Mouse (Mus musculus): ENCODE measurements around the gene Dap. TPM values are rescaled to one million over a fixed set of nuclear protein-coding genes. Genes with fewer than 3 reads are reported as not detected.

The Dap gene
- polyA plus RNA-seq, 1 experiment from 2014 or later, result 21.9 TPM

GRCm38 (mm10) chr15:31280059-31280458 lies 55.9 kb downstream of the Dap start:
- peaks cover 6% of the 10 kb centered on the region; the same call in 1 of the 2 replicates for H3K4me1 ChIP-seq (ENCODE audit: control insufficient read depth, insufficient read depth, low read length)
- H3K36me3 ChIP-seq (ENCODE audit: control insufficient read depth, insufficient read depth, low read length), result no peaks in the 10 kb centered on the region
- WGBS, result 73% methylated on average over 5 of the region's 5 CpGs
- no peak overlapping the region for H3K9ac ChIP-seq (ENCODE audit: low read depth, low read length)
- H3K27ac ChIP-seq (ENCODE audit: low read length), result no peak overlapping the region
- ATAC-seq, result no peak
- H3K4me2 ChIP-seq (ENCODE audit: low read length), result no peak overlapping the region
- no peak overlapping the region for H3K4me3 ChIP-seq (ENCODE audit: low read depth, low read length)
- no peaks in the 10 kb centered on the region for H3K27me3 ChIP-seq (ENCODE audit: control insufficient read depth, insufficient read depth, low read depth, low read length)
- H3K9me3 ChIP-seq (replicated peaks; ENCODE audit: control insufficient read depth, low read length, poor library complexity, severe bottlenecking), result no peaks in the 10 kb centered on the region

DNA sequence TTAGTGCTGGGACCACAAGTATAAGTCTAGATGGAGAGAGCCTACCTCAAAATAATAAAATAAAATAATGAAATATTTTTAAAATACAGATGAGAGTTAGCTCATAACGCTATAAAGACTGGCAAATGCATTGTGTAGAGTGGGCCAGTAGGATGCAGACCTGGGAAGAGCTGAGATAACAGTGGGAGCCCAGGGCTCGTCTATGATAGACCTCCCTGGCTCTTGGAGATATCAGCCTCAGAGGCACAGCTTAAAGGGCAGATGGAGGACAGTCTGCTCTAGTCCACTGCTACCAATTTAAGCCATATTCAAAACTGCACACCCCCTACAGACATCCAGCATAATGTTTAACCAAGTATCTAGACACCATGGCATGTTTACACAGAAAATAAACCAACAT lies 56.6 kb downstream of the Dap start:
- peaks cover 6% of the 10 kb centered on the region; the same call in 1 of the 2 replicates for H3K4me1 ChIP-seq (ENCODE audit: control insufficient read depth, insufficient read depth, low read length)
- no peaks in the 10 kb centered on the region for H3K9me3 ChIP-seq (replicated peaks; ENCODE audit: control insufficient read depth, low read length, poor library complexity, severe bottlenecking)
- no peaks in the 10 kb centered on the region for H3K36me3 ChIP-seq (ENCODE audit: control insufficient read depth, insufficient read depth, low read length)
- no peak overlapping the region for H3K27ac ChIP-seq (ENCODE audit: low read length)
- 71% methylated on average over 2 of the region's 2 CpGs for WGBS
- H3K4me2 ChIP-seq (ENCODE audit: low read length), result no peak overlapping the region
- ATAC-seq, result no peak
- no peak overlapping the region for H3K9ac ChIP-seq (ENCODE audit: low read depth, low read length)
- H3K4me3 ChIP-seq (ENCODE audit: low read depth, low read length), result no peak overlapping the region
- no peaks in the 10 kb centered on the region for H3K27me3 ChIP-seq (ENCODE audit: control insufficient read depth, insufficient read depth, low read depth, low read length)

DNA sequence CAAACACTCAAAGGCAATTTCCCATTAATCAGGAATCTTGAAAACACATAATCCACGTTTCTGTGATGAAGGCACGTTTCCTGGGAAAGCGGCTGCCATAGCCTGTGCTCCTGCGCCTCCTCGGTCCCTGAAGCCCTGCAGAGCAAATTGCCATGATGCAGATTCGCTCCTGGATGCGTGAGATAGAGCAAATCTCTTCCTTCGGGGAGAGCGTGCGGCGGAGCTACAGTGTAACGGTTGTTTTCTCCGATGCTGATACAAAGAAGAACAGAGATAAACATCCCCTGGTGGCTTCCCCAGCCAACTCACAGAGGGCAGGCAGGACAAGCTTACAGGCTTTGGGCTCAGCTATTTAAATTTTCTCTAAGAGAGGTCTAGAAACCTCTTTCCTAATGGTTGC lies 57.7 kb downstream of the Dap start:
- Histone ChIP-seq H3K4me3 (ENCODE audit: low read depth, low read length) (no peak overlapping the region), H3K27me3 (ENCODE audit: control insufficient read depth, insufficient read depth, low read depth, low read length) (no peaks in the 10 kb centered on the region), H3K36me3 (ENCODE audit: control insufficient read depth, insufficient read depth, low read length) (no peaks in the 10 kb centered on the region), H3K9ac (ENCODE audit: low read depth, low read length) (no peak overlapping the region), H3K4me2 (ENCODE audit: low read length) (peak overlapping the region; percentile 31; the same call in 1 of the 2 replicates), H3K4me1 (ENCODE audit: control insufficient read depth, insufficient read depth, low read length) (peaks cover 6% of the 10 kb centered on the region; the same call in 1 of the 2 replicates), H3K27ac (ENCODE audit: low read length) (peak overlapping the region; percentile 52; the same call in 1 of the 2 replicates), H3K9me3 (replicated peaks; ENCODE audit: control insufficient read depth, low read length, poor library complexity, severe bottlenecking) (no peaks in the 10 kb centered on the region)
- peak; percentile 49 for ATAC-seq
- 49% methylated on average over 13 of the region's 13 CpGs for WGBS

DNA sequence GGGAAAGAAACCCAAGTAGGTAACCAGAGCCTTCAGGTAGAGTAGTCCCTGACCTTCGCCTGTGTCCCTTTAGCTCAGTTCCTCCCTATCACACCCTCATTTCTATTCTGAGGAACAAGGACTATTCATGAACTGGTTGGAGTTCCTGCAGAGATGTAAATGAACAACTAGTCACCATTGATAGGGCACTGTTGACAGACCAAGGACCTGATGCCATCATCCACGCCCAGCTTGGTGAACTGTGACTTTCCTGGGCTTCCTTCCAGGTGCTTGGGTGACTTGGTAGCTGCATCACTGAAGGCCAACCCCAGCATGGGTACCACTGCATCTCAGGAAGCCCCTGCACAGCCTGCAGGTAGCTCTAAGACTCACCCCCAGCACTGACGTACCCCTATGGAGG lies 58.2 kb downstream of the Dap start:
- 78% methylated on average over 3 of the region's 3 CpGs for WGBS
- Histone ChIP-seq H3K9me3 (replicated peaks; ENCODE audit: control insufficient read depth, low read length, poor library complexity, severe bottlenecking) (no peaks in the 10 kb centered on the region), H3K36me3 (ENCODE audit: control insufficient read depth, insufficient read depth, low read length) (no peaks in the 10 kb centered on the region), H3K27ac (ENCODE audit: low read length) (peak overlapping the region; percentile 10; the same call in 1 of the 2 replicates), H3K4me1 (ENCODE audit: control insufficient read depth, insufficient read depth, low read length) (peaks cover 6% of the 10 kb centered on the region; the same call in 1 of the 2 replicates), H3K4me2 (ENCODE audit: low read length) (no peak overlapping the region; the same call in 1 of the 2 replicates), H3K27me3 (ENCODE audit: control insufficient read depth, insufficient read depth, low read depth, low read length) (no peaks in the 10 kb centered on the region), H3K4me3 (ENCODE audit: low read depth, low read length) (no peak overlapping the region), H3K9ac (ENCODE audit: low read depth, low read length) (no peak overlapping the region)
- ATAC-seq, result no peak

- Histone ChIP-seq H3K27me3 (ENCODE audit: control insufficient read depth, insufficient read depth, low read depth, low read length) (no peaks in the 10 kb centered on the region), H3K4me2 (ENCODE audit: low read length) (no peak overlapping the region), H3K4me3 (ENCODE audit: low read depth, low read length) (no peak overlapping the region), H3K36me3 (ENCODE audit: control insufficient read depth, insufficient read depth, low read length) (no peaks in the 10 kb centered on the region), H3K4me1 (ENCODE audit: control insufficient read depth, insufficient read depth, low read length) (peaks cover 6% of the 10 kb centered on the region; the same call in 1 of the 2 replicates), H3K27ac (ENCODE audit: low read length) (no peak overlapping the region), H3K9ac (ENCODE audit: low read depth, low read length) (no peak overlapping the region), H3K9me3 (replicated peaks; ENCODE audit: control insufficient read depth, low read length, poor library complexity, severe bottlenecking) (no peaks in the 10 kb centered on the region)
- 76% methylated on average over 5 of the region's 5 CpGs for WGBS
- ATAC-seq, result no peak
These were observed 60.0 kb downstream of the Dap start for GRCm38 (mm10) chr15:31284142-31284541.

DNA sequence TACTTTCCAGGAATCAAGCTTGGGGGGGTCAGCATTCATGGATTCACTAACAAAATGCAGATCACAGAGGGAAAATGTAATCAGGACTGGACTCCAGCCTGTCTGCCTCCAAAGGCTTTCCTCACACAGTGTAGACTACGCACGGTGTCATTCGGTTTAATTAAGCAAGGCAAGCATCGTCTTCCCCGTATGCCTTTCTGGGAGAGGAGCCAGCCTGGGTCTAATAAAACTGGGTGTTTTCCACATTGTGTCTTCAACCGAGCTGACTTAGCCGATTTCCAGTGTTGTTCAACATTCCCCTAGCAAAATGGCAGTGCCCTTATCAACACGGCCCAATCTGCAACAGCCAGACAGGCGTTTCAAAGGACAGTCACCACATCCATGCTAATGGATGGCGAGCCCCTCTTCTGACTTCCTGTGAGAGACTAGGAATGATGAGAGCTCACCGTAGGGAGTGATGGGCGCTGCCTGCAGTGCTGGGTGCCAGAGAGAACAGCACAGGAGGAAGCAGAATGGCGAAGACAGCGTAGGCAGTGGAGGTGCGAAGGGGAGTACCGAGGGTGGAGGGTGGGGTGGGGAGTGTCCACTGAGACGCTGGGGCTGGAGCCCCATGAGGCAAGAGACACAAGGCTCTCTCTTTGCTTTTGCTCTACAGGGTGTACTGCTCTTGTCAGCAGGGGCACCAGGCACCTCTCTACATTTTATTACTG lies 61.0 kb downstream of the Dap start:
- no peak overlapping the region for H3K9ac ChIP-seq (ENCODE audit: low read depth, low read length)
- WGBS, result 81% methylated on average over 17 of the region's 17 CpGs
- no peak for ATAC-seq
- H3K4me1 ChIP-seq (ENCODE audit: control insufficient read depth, insufficient read depth, low read length), result peaks cover 6% of the 10 kb centered on the region; the same call in 1 of the 2 replicates
- no peaks in the 10 kb centered on the region for H3K36me3 ChIP-seq (ENCODE audit: control insufficient read depth, insufficient read depth, low read length)
- H3K27ac ChIP-seq (ENCODE audit: low read length), result no peak overlapping the region
- H3K27me3 ChIP-seq (ENCODE audit: control insufficient read depth, insufficient read depth, low read depth, low read length), result no peaks in the 10 kb centered on the region
- no peaks in the 10 kb centered on the region for H3K9me3 ChIP-seq (replicated peaks; ENCODE audit: control insufficient read depth, low read length, poor library complexity, severe bottlenecking)
- H3K4me3 ChIP-seq (ENCODE audit: low read depth, low read length), result no peak overlapping the region
- H3K4me2 ChIP-seq (ENCODE audit: low read length), result no peak overlapping the region

- H3K27ac ChIP-seq (ENCODE audit: low read length), result no peak overlapping the region
- H3K4me3 ChIP-seq (ENCODE audit: low read depth, low read length), result no peak overlapping the region
- no peak for ATAC-seq
- no peaks in the 10 kb centered on the region for H3K9me3 ChIP-seq (replicated peaks; ENCODE audit: control insufficient read depth, low read length, poor library complexity, severe bottlenecking)
- H3K27me3 ChIP-seq (ENCODE audit: control insufficient read depth, insufficient read depth, low read depth, low read length), result no peaks in the 10 kb centered on the region
- H3K4me2 ChIP-seq (ENCODE audit: low read length), result no peak overlapping the region
- H3K9ac ChIP-seq (ENCODE audit: low read depth, low read length), result no peak overlapping the region
- WGBS, result 96% methylated on average over 3 of the region's 3 CpGs
- H3K4me1 ChIP-seq (ENCODE audit: control insufficient read depth, insufficient read depth, low read length), result peaks cover 6% of the 10 kb centered on the region; the same call in 1 of the 2 replicates
- H3K36me3 ChIP-seq (ENCODE audit: control insufficient read depth, insufficient read depth, low read length), result no peaks in the 10 kb centered on the region
These were observed 61.6 kb downstream of the Dap start for GRCm38 (mm10) chr15:31285695-31286094.

DNA sequence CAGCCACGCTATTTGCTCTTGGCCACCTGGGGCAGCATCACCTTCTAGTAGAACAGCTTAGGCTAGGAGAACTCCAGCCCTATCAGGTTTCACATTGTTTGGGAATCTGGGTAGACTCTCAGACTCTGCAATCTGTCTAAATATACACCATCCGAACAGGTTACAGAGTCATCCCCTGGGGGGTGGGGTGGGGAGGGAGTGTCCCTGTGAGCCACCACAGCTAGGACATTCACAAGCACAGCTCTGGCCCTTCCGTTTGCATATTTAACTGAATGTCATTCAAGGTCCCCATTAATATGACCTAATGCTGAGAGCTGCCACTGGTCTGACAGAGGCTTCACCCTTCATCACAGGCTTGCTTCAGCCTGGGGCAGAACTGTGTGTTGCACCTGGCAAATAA lies 68.5 kb downstream of the Dap start:
- H3K4me1 ChIP-seq (ENCODE audit: control insufficient read depth, insufficient read depth, low read length), result peaks cover 4% of the 10 kb centered on the region; the same call in 1 of the 2 replicates
- no peaks in the 10 kb centered on the region for H3K9me3 ChIP-seq (replicated peaks; ENCODE audit: control insufficient read depth, low read length, poor library complexity, severe bottlenecking)
- H3K36me3 ChIP-seq (ENCODE audit: control insufficient read depth, insufficient read depth, low read length), result no peaks in the 10 kb centered on the region
- H3K27ac ChIP-seq (ENCODE audit: low read length), result no peak overlapping the region
- no peak overlapping the region for H3K4me3 ChIP-seq (ENCODE audit: low read depth, low read length)
- no peaks in the 10 kb centered on the region for H3K27me3 ChIP-seq (ENCODE audit: control insufficient read depth, insufficient read depth, low read depth, low read length)
- 40% methylated on average over 3 of the region's 3 CpGs for WGBS
- no peak overlapping the region for H3K9ac ChIP-seq (ENCODE audit: low read depth, low read length)
- H3K4me2 ChIP-seq (ENCODE audit: low read length), result no peak overlapping the region
- ATAC-seq, result no peak

- no peaks in the 10 kb centered on the region for H3K36me3 ChIP-seq (ENCODE audit: control insufficient read depth, insufficient read depth, low read length)
- no peak overlapping the region for H3K27ac ChIP-seq (ENCODE audit: low read length)
- no peak overlapping the region for H3K4me2 ChIP-seq (ENCODE audit: low read length)
- ATAC-seq, result no peak
- H3K9me3 ChIP-seq (replicated peaks; ENCODE audit: control insufficient read depth, low read length, poor library complexity, severe bottlenecking), result no peaks in the 10 kb centered on the region
- H3K4me1 ChIP-seq (ENCODE audit: control insufficient read depth, insufficient read depth, low read length), result peaks cover 6% of the 10 kb centered on the region; the same call in 1 of the 2 replicates
- H3K27me3 ChIP-seq (ENCODE audit: control insufficient read depth, insufficient read depth, low read depth, low read length), result no peaks in the 10 kb centered on the region
- no peak overlapping the region for H3K9ac ChIP-seq (ENCODE audit: low read depth, low read length)
- WGBS, result 7% methylated on average over 2 of the region's 2 CpGs
- H3K4me3 ChIP-seq (ENCODE audit: low read depth, low read length), result no peak overlapping the region
These were observed 70.2 kb downstream of the Dap start for GRCm38 (mm10) chr15:31294311-31294710.

Measured in midbrain, embryonic 16.5 days (tissue).